Mouse (Mus musculus): ENCODE results near the gene Rnf217. TPM values are rescaled to one million over a fixed set of nuclear protein-coding genes. Genes with fewer than 3 reads are reported as not detected.

The Rnf217 gene
- polyA plus RNA-seq, 1 experiment from 2014 or later = 3.3 TPM

DNA sequence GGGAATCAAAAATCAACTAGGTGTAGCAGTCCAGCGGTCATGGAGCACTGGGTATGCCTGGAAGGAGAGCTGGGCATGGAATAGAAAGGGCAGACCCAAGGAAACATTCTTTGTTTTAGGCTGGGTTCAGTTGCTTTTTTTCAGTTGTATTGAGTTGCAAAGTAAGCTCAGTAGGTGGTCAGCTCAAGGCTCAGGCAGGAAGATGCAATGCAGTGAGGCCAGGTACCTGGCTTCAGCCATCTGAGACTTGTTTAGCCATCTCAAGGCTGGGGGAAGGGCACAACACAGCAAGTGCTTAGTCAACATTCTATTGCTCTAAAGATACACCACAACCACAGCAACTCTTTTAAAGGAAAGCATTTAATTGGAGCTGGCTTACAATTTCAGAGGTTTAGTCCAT is 152.2 kb downstream of the Rnf217 start:
- Histone ChIP-seq H3K4me2 (ENCODE audit: low read depth, low read length) (no peak overlapping the region), H3K36me3 (ENCODE audit: control insufficient read depth, insufficient read depth, low read length) (no peaks in the 10 kb centered on the region), H3K4me1 (ENCODE audit: control insufficient read depth, insufficient read depth, low read length) (no peaks in the 10 kb centered on the region), H3K27ac (replicated peaks; ENCODE audit: low read depth, low read length) (no peak overlapping the region), H3K27me3 (replicated peaks; ENCODE audit: control insufficient read depth, insufficient read depth, low read length) (no peaks in the 10 kb centered on the region), H3K4me3 (ENCODE audit: low read depth, low read length) (no peak overlapping the region), H3K9ac (ENCODE audit: low read depth, low read length) (no peak overlapping the region), H3K9me3 (ENCODE audit: control insufficient read depth, low read length) (no peaks in the 10 kb centered on the region)
- DNase-seq (ENCODE audit: low spot score) = no peak
- ATAC-seq (ENCODE audit: low read depth) = no peak
- 44% methylated on average over 1 of the region's 1 CpGs for WGBS

- no peaks in the 10 kb centered on the region for H3K4me1 ChIP-seq (ENCODE audit: control insufficient read depth, insufficient read depth, low read length)
- no peak overlapping the region for H3K4me3 ChIP-seq (ENCODE audit: low read depth, low read length)
- DNase-seq (ENCODE audit: low spot score) = no peak
- H3K27ac ChIP-seq (replicated peaks; ENCODE audit: low read depth, low read length) = no peak overlapping the region
- no peak for ATAC-seq (ENCODE audit: low read depth)
- no peaks in the 10 kb centered on the region for H3K36me3 ChIP-seq (ENCODE audit: control insufficient read depth, insufficient read depth, low read length)
- no peak overlapping the region for H3K4me2 ChIP-seq (ENCODE audit: low read depth, low read length)
- WGBS = 45% methylated on average over 1 of the region's 1 CpGs
- H3K27me3 ChIP-seq (replicated peaks; ENCODE audit: control insufficient read depth, insufficient read depth, low read length) = no peaks in the 10 kb centered on the region
- H3K9me3 ChIP-seq (ENCODE audit: control insufficient read depth, low read length) = no peaks in the 10 kb centered on the region
- no peak overlapping the region for H3K9ac ChIP-seq (ENCODE audit: low read depth, low read length)
Observed at GRCm38 (mm10) chr10:31447083-31447482, 161.9 kb downstream of the Rnf217 start.

DNA sequence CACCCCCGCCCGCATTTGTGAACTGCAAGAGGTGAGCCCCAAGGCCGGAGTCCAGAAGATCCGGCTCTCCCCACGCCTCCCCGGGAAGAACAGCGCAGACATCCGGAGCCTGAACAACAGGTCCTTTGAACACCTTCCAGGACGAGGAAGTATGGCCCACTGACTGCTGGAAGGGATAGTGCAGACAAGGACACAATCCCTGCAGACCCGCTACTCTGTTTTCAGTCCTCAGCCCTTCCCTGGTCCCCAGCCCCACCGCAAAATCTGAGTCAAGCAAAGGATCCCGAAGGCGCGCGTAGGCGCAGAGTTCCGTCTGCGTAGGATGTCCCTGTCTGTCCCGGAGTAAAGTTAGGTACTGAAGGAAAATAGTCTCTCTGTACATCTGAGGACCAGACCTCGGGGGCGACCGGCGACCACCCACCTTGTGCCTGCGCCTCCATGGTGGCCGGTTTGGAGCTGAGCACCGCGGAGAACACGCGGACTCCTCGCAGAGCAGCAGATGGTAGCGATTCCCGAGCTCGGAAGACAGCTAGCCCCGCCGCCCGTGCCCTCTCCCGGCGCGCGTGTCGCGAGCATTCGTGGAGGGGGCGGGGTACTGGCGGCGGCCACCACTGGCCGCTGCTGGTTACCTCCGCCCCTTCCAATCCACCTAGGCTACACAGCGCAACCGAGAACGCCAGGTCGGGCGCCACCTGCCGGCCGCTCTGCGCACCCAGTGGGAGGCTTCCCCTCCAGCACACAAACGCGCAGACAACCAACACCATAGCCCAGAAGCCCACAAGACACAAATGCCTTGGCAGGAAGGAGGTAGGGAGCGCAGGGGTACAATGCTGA is 163.5 kb downstream of the Rnf217 start, which contains the start of gene Tpd52l1:
TSS of gene Tpd52l1 (minus strand) at position 668 of the 834 bp plus-strand sequence.
- ATAC-seq (ENCODE audit: low read depth) (peak; percentile 99), DNase-seq (ENCODE audit: low spot score) (peak; percentile 92)
- no peaks in the 10 kb centered on the region for H3K27me3 ChIP-seq (replicated peaks; ENCODE audit: control insufficient read depth, insufficient read depth, low read length)
- no peaks in the 10 kb centered on the region for H3K4me1 ChIP-seq (ENCODE audit: control insufficient read depth, insufficient read depth, low read length)
- H3K9ac ChIP-seq (ENCODE audit: low read depth, low read length) = peak within 1 kb of the TSS; percentile 70
- H3K27ac ChIP-seq (replicated peaks; ENCODE audit: low read depth, low read length) = peak within 1 kb of the TSS; percentile 39; the same call in 1 of the 2 replicates
- H3K36me3 ChIP-seq (ENCODE audit: control insufficient read depth, insufficient read depth, low read length) = no peaks in the 10 kb centered on the region
- no peaks in the 10 kb centered on the region for H3K9me3 ChIP-seq (ENCODE audit: control insufficient read depth, low read length)
- H3K4me2 ChIP-seq (ENCODE audit: low read depth, low read length) = peak within 1 kb of the TSS; percentile 85
- 1% methylated on average over 54 of the region's 59 CpGs for WGBS
- peak within 1 kb of the TSS; percentile 59 for H3K4me3 ChIP-seq (ENCODE audit: low read depth, low read length)

DNA sequence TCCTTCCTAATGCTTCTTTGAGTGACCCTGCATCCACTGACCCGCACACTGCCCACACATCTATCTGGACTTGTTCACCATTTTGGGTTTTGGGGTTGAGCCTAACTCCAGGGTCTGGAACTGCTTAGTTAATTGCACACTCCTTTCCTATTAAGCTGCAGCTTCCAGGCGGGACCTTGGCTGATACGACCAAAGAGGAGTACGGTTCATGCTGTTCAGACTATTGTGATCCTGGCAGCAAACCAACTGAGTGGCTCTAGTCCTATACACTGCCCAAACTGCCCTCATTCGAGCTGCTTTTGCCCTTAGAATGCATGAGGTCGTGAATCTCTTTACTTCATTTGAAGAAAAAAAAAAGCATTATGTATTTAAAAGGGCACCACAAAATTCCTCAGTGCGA is 164.8 kb downstream of the Rnf217 start:
- WGBS = 61% methylated on average over 7 of the region's 7 CpGs
- Histone ChIP-seq H3K4me2 (ENCODE audit: low read depth, low read length) (no peak overlapping the region), H3K4me1 (ENCODE audit: control insufficient read depth, insufficient read depth, low read length) (no peaks in the 10 kb centered on the region), H3K9me3 (ENCODE audit: control insufficient read depth, low read length) (no peaks in the 10 kb centered on the region), H3K4me3 (ENCODE audit: low read depth, low read length) (no peak overlapping the region), H3K36me3 (ENCODE audit: control insufficient read depth, insufficient read depth, low read length) (no peaks in the 10 kb centered on the region), H3K27ac (replicated peaks; ENCODE audit: low read depth, low read length) (no peak overlapping the region), H3K9ac (ENCODE audit: low read depth, low read length) (no peak overlapping the region), H3K27me3 (replicated peaks; ENCODE audit: control insufficient read depth, insufficient read depth, low read length) (no peaks in the 10 kb centered on the region)
- ATAC-seq (ENCODE audit: low read depth) (no peak), DNase-seq (ENCODE audit: low spot score) (no peak)

Other genes starting within 250 kb of the Rnf217 start
- gene Tpd52l1, start 163.2 kb downstream of the Rnf217 start, polyA plus RNA-seq (2014; fragmentation: Nextera tagmentation; extraction: Ambion mirVana) = 36.3 and 41.4 TPM in 2 replicates